Mouse (Mus musculus) hindbrain, embryonic 14.5 days (tissue): Measurements from ENCODE around the gene Lcn12. TPM values are rescaled to one million over a fixed set of nuclear protein-coding genes. Genes with fewer than 3 reads are reported as not detected.

Source experiments
- ATAC-seq: fragments of 200-750 bp; cut with Nextera tagmentation; 2 replicates; pipeline ENCODE4 v1.8.0; 2017; ENCODE audit warnings: moderate number of reproducible peaks, mild to moderate bottlenecking, moderate TSS enrichment, moderate library complexity; ENCODE audit not compliant: low FRiP score
- DNase-seq: peaks from one replicate; pipeline ENCODE4 v3.0.0-alpha.2; 2015; ENCODE audit warnings: low spot score
- H3K27ac ChIP-seq: fragments of 300-500 bp; sonication (generic); 2 replicates; pipeline ENCODE4 v1.5.1; 2014; ENCODE audit warnings: mild to moderate bottlenecking, moderate library complexity
- H3K27me3 ChIP-seq: fragments of 300-500 bp; sonication (generic); 2 replicates; pipeline ENCODE4 v1.6.1; 2014; ENCODE audit warnings: mild to moderate bottlenecking, low read length, mixed read lengths; ENCODE audit not compliant: control insufficient read depth, insufficient read depth
- H3K36me3 ChIP-seq: fragments of 300-500 bp; sonication (generic); replicated peaks from 2 replicates; pipeline ENCODE4 v1.6.1; 2014; ENCODE audit not compliant: control insufficient read depth, insufficient read depth
- H3K4me1 ChIP-seq: fragments of 300-500 bp; sonication (generic); replicated peaks from 2 replicates; pipeline ENCODE4 v1.6.1; 2014; ENCODE audit warnings: antibody characterized with exemption, low read length, mixed read lengths; ENCODE audit not compliant: control insufficient read depth, insufficient read depth
- H3K4me2 ChIP-seq: fragments of 300-500 bp; sonication (generic); replicated peaks from 2 replicates; pipeline ENCODE4 v1.6.1; 2014; ENCODE audit warnings: mild to moderate bottlenecking, moderate library complexity
- H3K4me3 ChIP-seq: fragments of 300-500 bp; sonication (generic); replicated peaks from 2 replicates; pipeline ENCODE4 v1.5.1; 2014; ENCODE audit warnings: mild to moderate bottlenecking, low read length
- H3K9ac ChIP-seq: fragments of 300-500 bp; sonication (generic); 2 replicates; pipeline ENCODE4 v1.6.1; 2014
- H3K9me3 ChIP-seq: fragments of 300-500 bp; sonication (generic); 2 replicates; pipeline ENCODE4 v1.6.1; 2016; ENCODE audit warnings: low read length; ENCODE audit not compliant: control insufficient read depth
- WGBS: fragments of 180-500 bp; shearing (Covaris S2); extraction: QIAGEN DNeasy Blood & Tissue Kit; methylation state at CpG from one replicate; pipeline ENCODE4 v1.1.7; 2014; 5-methylcytosine and 5-hydroxymethylcytosine counted together
- polyA plus RNA-seq: library from polyadenylated mRNA; unstranded; fragments of >200 nt; fragmentation: Nextera tagmentation; extraction: Ambion mirVana; gene quantifications from 2 replicates; pipeline ENCODE4 v1.2.1, GENCODE M21; 2014

The Lcn12 gene
- polyA plus RNA-seq, 1 experiment from 2014 or later = not detected

GRCm38 (mm10) chr2:25465816-25466635 lies 27.7 kb downstream of the Lcn12 start:
- DNase-seq = no peak
- 54% methylated on average over 10 of the region's 10 CpGs for WGBS
- H3K4me1 ChIP-seq = peaks cover 9% of the 10 kb centered on the region

GRCm38 (mm10) chr2:25465256-25465655 lies 28.5 kb downstream of the Lcn12 start:
- no peak for DNase-seq
- H3K27me3 ChIP-seq = no peaks in the 10 kb centered on the region
- no peaks in the 10 kb centered on the region for H3K9me3 ChIP-seq
- H3K9ac ChIP-seq = no peak overlapping the region
- H3K27ac ChIP-seq = no peak overlapping the region
- H3K4me1 ChIP-seq = peaks cover 9% of the 10 kb centered on the region
- H3K36me3 ChIP-seq = no peaks in the 10 kb centered on the region
- 92% methylated on average over 2 of the region's 2 CpGs for WGBS
- H3K4me2 ChIP-seq = no peak overlapping the region
- no peak overlapping the region for H3K4me3 ChIP-seq
- ATAC-seq = no peak

More at GRCm38 (mm10) chr2:25465816-25466635, 27.7 kb downstream of the Lcn12 start:
- Histone ChIP-seq H3K9me3 (no peaks in the 10 kb centered on the region), H3K9ac (no peak overlapping the region), H3K36me3 (no peaks in the 10 kb centered on the region), H3K4me2 (no peak overlapping the region), H3K27ac (no peak overlapping the region), H3K27me3 (no peaks in the 10 kb centered on the region), H3K4me3 (no peak overlapping the region)
- ATAC-seq = no peak

DNA sequence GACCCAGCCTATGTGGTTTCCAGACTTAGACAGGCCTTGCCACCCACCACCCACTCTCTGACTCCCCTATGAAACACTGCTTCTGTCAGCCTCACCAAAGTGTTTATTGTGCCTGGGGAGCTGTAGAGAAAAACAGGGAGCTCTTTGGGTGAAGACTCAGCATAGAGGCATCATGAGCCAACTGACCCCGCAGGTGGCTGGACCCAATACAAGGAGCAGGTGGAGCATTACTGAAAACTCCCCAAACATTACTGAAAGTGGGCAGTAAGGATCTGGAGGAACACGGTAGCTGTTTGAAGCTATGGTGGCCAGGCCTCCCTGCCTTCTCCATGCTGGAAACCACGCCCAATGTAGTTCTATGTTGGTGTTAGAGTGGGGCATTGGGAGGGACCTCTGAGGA lies 30.1 kb downstream of the Lcn12 start:
- no peak overlapping the region for H3K4me3 ChIP-seq
- no peak overlapping the region for H3K9ac ChIP-seq
- H3K4me2 ChIP-seq = no peak overlapping the region
- H3K36me3 ChIP-seq = peaks cover 7% of the 10 kb centered on the region; the same call in 1 of the 2 replicates
- ATAC-seq = no peak
- H3K27ac ChIP-seq = no peak overlapping the region
- no peaks in the 10 kb centered on the region for H3K9me3 ChIP-seq
- H3K27me3 ChIP-seq = no peaks in the 10 kb centered on the region
- WGBS = 85% methylated on average over 3 of the region's 3 CpGs
- H3K4me1 ChIP-seq = peaks cover 20% of the 10 kb centered on the region
- no peak for DNase-seq

- ATAC-seq = peak; percentile 7; the same call in 1 of the 2 replicates
- H3K9ac ChIP-seq = peak overlapping the region; percentile 78
Observed at GRCm38 (mm10) chr2:25461407-25461806, 32.3 kb downstream of the Lcn12 start.

GRCm38 (mm10) chr2:25460551-25461309 lies 33.0 kb downstream of the Lcn12 start, which contains the start of gene Paxx:
TSS of gene Paxx (minus strand) at chr2:25461094.
- Histone ChIP-seq H3K4me3 (peak within 1 kb of the TSS; percentile 51), H3K27me3 (no peaks in the 10 kb centered on the region), H3K9ac (peak within 1 kb of the TSS; percentile 78), H3K4me2 (peak within 1 kb of the TSS; percentile 81), H3K9me3 (no peaks in the 10 kb centered on the region), H3K4me1 (peaks cover 20% of the 10 kb centered on the region), H3K27ac (peak within 1 kb of the TSS; percentile 93), H3K36me3 (peaks cover 17% of the 10 kb centered on the region)
- ATAC-seq (peak; percentile 90), DNase-seq (peak; percentile 90)
- WGBS = under 1% methylated on average over 48 of the region's 48 CpGs

More at GRCm38 (mm10) chr2:25461407-25461806, 32.3 kb downstream of the Lcn12 start:
- Histone ChIP-seq H3K4me3 (peak overlapping the region; percentile 51), H3K36me3 (peaks cover 17% of the 10 kb centered on the region), H3K27me3 (no peaks in the 10 kb centered on the region), H3K27ac (peak overlapping the region; percentile 93), H3K9me3 (no peaks in the 10 kb centered on the region), H3K4me2 (peak overlapping the region; percentile 81), H3K4me1 (peaks cover 20% of the 10 kb centered on the region)
- WGBS = 34% methylated on average over 3 of the region's 3 CpGs
- DNase-seq = no peak

DNA sequence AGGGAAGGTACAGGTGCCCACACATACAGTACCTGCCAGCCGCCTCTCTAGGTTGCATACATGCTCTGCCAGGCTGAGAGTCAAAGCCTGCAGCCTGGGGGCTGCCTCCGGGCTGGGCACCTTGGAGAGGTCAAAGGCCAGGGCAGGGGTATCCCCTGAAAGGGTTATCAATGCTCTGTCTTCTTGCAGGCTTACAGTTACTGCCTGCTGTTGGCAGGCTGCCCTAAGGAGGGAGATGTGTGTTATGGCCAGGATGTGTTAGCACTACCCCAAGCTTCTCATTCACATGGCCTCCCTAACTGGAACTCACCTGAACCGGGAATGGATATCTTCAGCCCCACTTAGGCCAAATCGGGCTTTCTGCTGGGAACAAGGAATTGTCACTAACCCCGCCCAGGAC lies 33.6 kb downstream of the Lcn12 start:
- Histone ChIP-seq H3K9me3 (no peaks in the 10 kb centered on the region), H3K4me3 (peak overlapping the region; percentile 51), H3K27ac (peak overlapping the region; percentile 93), H3K4me2 (peak overlapping the region; percentile 81), H3K27me3 (no peaks in the 10 kb centered on the region), H3K36me3 (peaks cover 17% of the 10 kb centered on the region), H3K9ac (peak overlapping the region; percentile 78), H3K4me1 (peaks cover 20% of the 10 kb centered on the region)
- 32% methylated on average over 5 of the region's 5 CpGs for WGBS
- ATAC-seq (peak; percentile 4), DNase-seq (peak; percentile 28)

DNA sequence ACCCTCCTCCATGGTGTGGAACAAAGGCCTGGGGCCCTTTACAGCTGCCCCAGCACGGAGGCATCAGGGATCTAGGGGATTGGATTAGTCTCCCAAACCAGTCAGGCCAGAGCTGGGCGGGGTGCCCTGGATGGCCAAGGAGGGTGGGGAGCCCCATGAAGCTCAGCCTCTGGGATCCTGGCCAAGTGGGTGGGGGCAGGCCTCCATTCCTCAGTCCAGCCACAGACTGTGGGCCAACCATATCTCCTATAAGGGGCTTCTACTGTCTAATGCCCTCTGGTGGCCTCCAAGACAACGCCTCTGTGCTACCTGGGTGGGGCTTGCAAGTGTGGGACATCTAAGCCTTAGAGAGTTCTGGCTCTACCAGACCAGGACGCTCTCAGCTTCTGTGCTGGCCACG lies 34.8 kb downstream of the Lcn12 start:
- H3K4me2 ChIP-seq = peak overlapping the region; percentile 81; the same call in 1 of the 2 replicates
- WGBS = 77% methylated on average over 5 of the region's 5 CpGs
- DNase-seq = no peak

GRCm38 (mm10) chr2:25457022-25457896 lies 36.5 kb downstream of the Lcn12 start:
- Histone ChIP-seq H3K9ac (no peak overlapping the region), H3K27ac (no peak overlapping the region), H3K4me3 (no peak overlapping the region), H3K4me2 (no peak overlapping the region), H3K4me1 (peaks cover 20% of the 10 kb centered on the region), H3K27me3 (no peaks in the 10 kb centered on the region), H3K9me3 (no peaks in the 10 kb centered on the region), H3K36me3 (peaks cover 17% of the 10 kb centered on the region)
- 92% methylated on average over 9 of the region's 9 CpGs for WGBS
- no peak for ATAC-seq
- DNase-seq = no peak

More for the DNA sequence above, 34.8 kb downstream of the Lcn12 start:
- Histone ChIP-seq H3K36me3 (peaks cover 17% of the 10 kb centered on the region), H3K9me3 (no peaks in the 10 kb centered on the region), H3K27ac (no peak overlapping the region), H3K27me3 (no peaks in the 10 kb centered on the region), H3K4me3 (no peak overlapping the region), H3K4me1 (peaks cover 20% of the 10 kb centered on the region), H3K9ac (no peak overlapping the region)
- ATAC-seq = no peak
